Mouse (Mus musculus) ES-E14 (cell line): ENCODE measurements around the gene Tmem260. TPM values are rescaled to one million over a fixed set of nuclear protein-coding genes. Genes with fewer than 3 reads are reported as not detected.
A peak's percentile ranks its signal among the peaks of the same experiment; 100 is the strongest.

ENCODE experiments used
- DNase-seq: peaks from one replicate; pipeline ENCODE4 v3.0.0-alpha.2; 2013; ENCODE audit warnings: low read depth, low spot score
- H3K27ac ChIP-seq: 2 replicates; pipeline ENCODE4 v1.5.1; 2012; ENCODE audit warnings: low read depth, mild to moderate bottlenecking, low read length, moderate library complexity, mixed read lengths; ENCODE audit not compliant: poor library complexity, insufficient read depth, severe bottlenecking
- H3K36me3 ChIP-seq: 2 replicates; pipeline ENCODE4 v1.6.1; 2012; ENCODE audit warnings: mild to moderate bottlenecking, low read length, moderate library complexity, mixed read lengths; ENCODE audit not compliant: control insufficient read depth, poor library complexity, insufficient read depth, severe bottlenecking
- H3K4me1 ChIP-seq, 2 experiments: fragments of 150-350 bp in 1 of 2; sonication (generic) in 1 of 2; 2 replicates each; pipeline ENCODE4 v1.6.1; 2012; ENCODE audit warnings: low read length in 2 of 2, mild to moderate bottlenecking in 1 of 2, mixed read lengths in 1 of 2; ENCODE audit not compliant: control insufficient read depth in 2 of 2, insufficient read depth in 2 of 2, poor library complexity in 1 of 2
- H3K4me3 ChIP-seq, 2 experiments: fragments of 150-350 bp in 1 of 2; sonication (generic) in 1 of 2; 2 replicates each; pipeline ENCODE4 v1.5.1; 2012; ENCODE audit warnings: low read length in 2 of 2, low read depth in 1 of 2, mild to moderate bottlenecking in 1 of 2, mixed read lengths in 1 of 2; ENCODE audit not compliant: insufficient read depth in 1 of 2, poor library complexity in 1 of 2, severe bottlenecking in 1 of 2
- H3K9ac ChIP-seq: 2 replicates; pipeline ENCODE4 v1.6.1; 2012; ENCODE audit warnings: low read depth, mild to moderate bottlenecking, low read length, mixed read lengths; ENCODE audit not compliant: poor library complexity, insufficient read depth, severe bottlenecking
- H3K9me3 ChIP-seq: fragments of 150-350 bp; sonication (generic); 2 replicates; pipeline ENCODE4 v1.6.1; 2012; ENCODE audit warnings: low read depth, mild to moderate bottlenecking, low read length; ENCODE audit not compliant: control insufficient read depth, insufficient read depth
- CHD2 ChIP-seq: IDR thresholded peaks from 2 replicates; pipeline ENCODE4 v1.6.1; 2014; ENCODE audit warnings: mild to moderate bottlenecking, low read depth, low read length, inconsistent platforms
- HCFC1 ChIP-seq: IDR thresholded peaks from 2 replicates; pipeline ENCODE4 v1.6.1; 2012; ENCODE audit warnings: low read length, inconsistent platforms, borderline replicate concordance; ENCODE audit not compliant: insufficient read depth
- MAFK ChIP-seq: IDR thresholded peaks from 2 replicates; pipeline ENCODE4 v1.6.1; 2014; ENCODE audit warnings: mild to moderate bottlenecking, low read depth, low read length, inconsistent platforms; ENCODE audit not compliant: insufficient read depth
- ZC3H11A ChIP-seq: IDR thresholded peaks from 2 replicates; pipeline ENCODE4 v1.6.1; 2012; ENCODE audit warnings: low read depth, mild to moderate bottlenecking, inconsistent platforms, low read length, borderline replicate concordance
- ZNF384 ChIP-seq: IDR thresholded peaks from 2 replicates; pipeline ENCODE4 v1.6.1; 2012; ENCODE audit warnings: low read depth, low read length, inconsistent platforms
- in situ Hi-C, 2 experiments: fragments of 600-800 bp; cut with MboI; formaldehyde crosslinking; loops; one replicate each; pipeline ENCODE4 v1.15.1; 2025; ENCODE audit warnings: low sequenced_read_pairs in 2 of 2, inconsistent platforms in 1 of 2; ENCODE audit not compliant: unreplicated experiment in 2 of 2
- total RNA-seq: library from RNA; depleted of rRNA; stranded (reverse); fragments of 300-350 nt; gene quantifications from 2 replicates; pipeline ENCODE4 v1.2.3, GENCODE M21; 2012; rRNA removed

Tmem260 gene
- 2.1 and 5.8 TPM in 2 replicates for total RNA-seq

GRCm38 (mm10) chr14:48445984-48446683 is at the start of gene Tmem260:
Gene Tmem260 (plus strand): TSS chr14:48446124.
- DNase-seq, result peak; percentile 87
- TF ChIP-seq CHD2 (no peak), ZNF384 (no peak), MAFK (no peak), ZC3H11A (no peak), HCFC1 (no peak)
- H3K4me3 ChIP-seq, result peak within 1 kb of the TSS; percentile 77 to 98
- H3K9ac ChIP-seq, result peak within 1 kb of the TSS; percentile 98
- no peaks in the 10 kb centered on the region for H3K36me3 ChIP-seq
- H3K4me1 ChIP-seq, result peaks cover 0 to 3% of the 10 kb centered on the region in 2 experiments; a peak in 1 of 4 replicates
- no peaks in the 10 kb centered on the region for H3K9me3 ChIP-seq
- in situ Hi-C loops, result no loop called here
- peak within 1 kb of the TSS; percentile 83; the same call in 1 of the 2 replicates for H3K27ac ChIP-seq

GRCm38 (mm10) chr14:48406086-48406485 is 39.8 kb upstream of the Tmem260 start:
- H3K9me3 ChIP-seq, result no peaks in the 10 kb centered on the region
- TF ChIP-seq MAFK, result no peak
- no peak for TF ChIP-seq CHD2
- no peak for TF ChIP-seq ZNF384
- no peak for TF ChIP-seq ZC3H11A
- no peak for TF ChIP-seq HCFC1
- no peak overlapping the region for H3K27ac ChIP-seq
- H3K36me3 ChIP-seq, result no peaks in the 10 kb centered on the region
- H3K4me3 ChIP-seq, result no peak overlapping the region
- in situ Hi-C loops, result no loop called here
- H3K9ac ChIP-seq, result no peak overlapping the region
- no peak for DNase-seq
- H3K4me1 ChIP-seq, result no peaks in the 10 kb centered on the region

GRCm38 (mm10) chr14:48417064-48417463 is 28.9 kb upstream of the Tmem260 start:
- Histone ChIP-seq H3K4me3 (no peak overlapping the region), H3K9me3 (no peaks in the 10 kb centered on the region), H3K27ac (no peak overlapping the region), H3K9ac (no peak overlapping the region), H3K4me1 (no peaks in the 10 kb centered on the region), H3K36me3 (no peaks in the 10 kb centered on the region)
- in situ Hi-C loops, result no loop called here
- no peak for DNase-seq
- no peak for TF ChIP-seq ZC3H11A
- TF ChIP-seq ZNF384, result no peak
- TF ChIP-seq HCFC1, result no peak
- no peak for TF ChIP-seq MAFK
- TF ChIP-seq CHD2, result no peak

- Histone ChIP-seq H3K27ac (no peak overlapping the region), H3K9me3 (no peaks in the 10 kb centered on the region), H3K4me3 (no peak overlapping the region), H3K9ac (no peak overlapping the region), H3K4me1 (no peaks in the 10 kb centered on the region), H3K36me3 (no peaks in the 10 kb centered on the region)
- in situ Hi-C loops, result no loop called here
- no peak for DNase-seq
- no peak for TF ChIP-seq CHD2
Measured at GRCm38 (mm10) chr14:48418264-48418663, 27.7 kb upstream of the Tmem260 start.

GRCm38 (mm10) chr14:48418672-48419071 is 27.3 kb upstream of the Tmem260 start:
- TF ChIP-seq ZNF384 (no peak), CHD2 (no peak), HCFC1 (no peak), MAFK (no peak), ZC3H11A (no peak)
- in situ Hi-C loops, result no loop called here
- H3K27ac ChIP-seq, result no peak overlapping the region
- H3K36me3 ChIP-seq, result no peaks in the 10 kb centered on the region
- H3K9me3 ChIP-seq, result no peaks in the 10 kb centered on the region
- H3K9ac ChIP-seq, result no peak overlapping the region
- no peaks in the 10 kb centered on the region for H3K4me1 ChIP-seq
- no peak overlapping the region for H3K4me3 ChIP-seq
- DNase-seq, result no peak
